Mouse (Mus musculus): ENCODE measurements around the gene Ehbp1.

Ehbp1 gene

DNA sequence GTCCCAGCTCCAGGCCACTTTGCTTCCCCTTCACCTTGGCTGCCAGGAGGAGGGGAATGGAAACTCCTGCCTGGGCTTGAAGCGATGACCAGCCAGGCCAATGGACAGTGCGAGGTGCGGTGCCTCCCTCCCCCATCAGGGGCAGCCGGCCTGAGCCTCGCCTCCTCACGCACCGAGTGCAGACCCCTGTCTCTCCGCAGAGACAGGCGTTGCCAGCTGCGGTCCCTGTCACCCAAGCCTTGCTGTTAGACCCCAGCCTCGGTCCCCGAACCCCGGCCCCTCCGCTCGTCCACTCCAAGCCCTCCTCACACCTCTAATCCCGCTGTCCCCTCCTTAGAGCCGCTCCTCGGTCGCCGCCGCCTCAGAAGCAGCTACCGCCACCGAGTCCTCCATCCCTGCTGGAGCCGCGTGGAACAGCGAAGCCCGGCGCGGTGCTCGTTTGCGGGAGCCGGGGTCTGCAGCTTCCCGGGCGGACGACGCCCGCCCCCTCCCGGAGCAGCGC lies 55.7 kb downstream of the Ehbp1 start:
- CTCF ChIA-PET, result no interaction called here

GRCm38 (mm10) chr11:22276656-22277055 lies 65.4 kb downstream of the Ehbp1 start:
- CTCF ChIA-PET, result interaction anchor here (0.7 kb wide), 1 partner anchor 1243 kb away, joined by 3 read pairs; no protein-coding TSS in a partner anchor

DNA sequence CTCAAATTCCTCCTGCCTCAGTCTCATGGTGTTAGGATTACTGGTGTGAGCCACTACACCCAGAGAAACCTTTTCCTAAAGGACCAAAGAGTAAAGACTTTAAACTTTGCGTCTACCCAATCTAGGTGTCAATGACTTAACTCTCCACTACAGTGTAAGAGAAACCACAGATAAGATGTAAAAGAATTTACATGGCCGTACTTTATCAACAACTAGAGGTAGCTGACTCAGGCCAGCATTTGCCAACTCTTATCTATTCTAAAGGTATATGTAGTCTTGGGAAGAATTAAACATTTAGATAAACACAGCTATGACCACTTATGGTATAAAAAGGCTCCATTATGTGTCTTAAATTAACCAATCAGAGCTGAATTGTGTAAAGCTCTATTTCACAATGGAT lies 67.9 kb downstream of the Ehbp1 start:
- CTCF ChIA-PET, result no interaction called here

- CTCF ChIA-PET, result no interaction called here
These were observed 68.7 kb downstream of the Ehbp1 start for GRCm38 (mm10) chr11:22273378-22273777.

- CTCF ChIA-PET, result no interaction called here
These were observed 70.2 kb downstream of the Ehbp1 start for GRCm38 (mm10) chr11:22271889-22272288.

DNA sequence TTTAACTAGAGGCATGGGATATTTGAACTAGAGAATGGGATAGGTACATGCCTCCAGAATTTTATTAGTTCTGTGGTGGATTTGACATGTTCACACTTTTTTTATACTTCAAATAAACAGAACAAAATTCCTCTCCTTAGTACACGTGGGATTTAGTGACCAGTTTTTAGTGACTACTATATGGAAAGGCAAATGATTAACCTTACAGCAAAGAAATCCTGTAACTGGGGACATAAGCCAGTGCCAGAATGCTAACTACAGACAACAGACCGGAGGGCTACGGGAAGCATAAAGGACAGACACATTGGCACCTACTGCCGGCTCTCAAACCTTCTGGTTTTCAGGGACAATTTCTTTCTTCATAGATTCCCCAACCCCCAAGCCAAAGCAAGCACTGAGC lies 72.4 kb downstream of the Ehbp1 start:
- CTCF ChIA-PET, result no interaction called here

DNA sequence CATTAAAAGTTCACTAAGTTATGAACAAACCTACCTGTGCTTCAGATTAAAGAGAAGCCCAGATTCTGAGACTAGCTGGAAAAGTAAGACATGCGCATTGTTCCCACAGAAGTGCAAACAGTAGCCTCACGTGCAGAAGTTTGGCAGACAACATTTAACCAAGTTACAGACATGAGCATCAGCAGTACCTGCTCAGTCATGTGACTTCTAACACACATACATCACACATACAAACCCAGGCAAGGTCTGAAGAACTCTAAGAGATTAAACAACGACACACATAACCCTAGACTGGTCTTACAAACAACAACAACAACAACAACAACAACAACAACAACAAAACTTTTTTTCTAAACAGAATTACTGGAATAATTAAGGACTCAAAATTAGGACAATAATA lies 72.9 kb downstream of the Ehbp1 start:
- CTCF ChIA-PET, result no interaction called here

DNA sequence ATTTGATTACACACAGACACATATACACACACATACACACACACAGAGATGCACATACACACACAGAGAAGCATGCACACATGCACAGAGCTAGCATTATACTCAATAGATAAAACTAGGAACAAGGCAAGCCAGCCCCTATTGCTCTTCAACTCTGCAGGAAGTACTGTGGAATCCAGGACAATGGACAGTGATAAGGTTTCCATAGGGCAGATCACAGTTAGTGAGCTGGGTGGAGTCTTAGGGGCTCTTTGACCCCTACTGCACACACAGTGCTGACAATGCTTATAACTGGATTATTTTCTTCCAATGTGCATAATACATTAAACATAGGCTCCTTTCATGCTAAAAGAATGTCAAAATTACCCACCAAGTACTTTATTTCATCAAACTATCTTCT lies 75.1 kb downstream of the Ehbp1 start:
- CTCF ChIA-PET, result no interaction called here

DNA sequence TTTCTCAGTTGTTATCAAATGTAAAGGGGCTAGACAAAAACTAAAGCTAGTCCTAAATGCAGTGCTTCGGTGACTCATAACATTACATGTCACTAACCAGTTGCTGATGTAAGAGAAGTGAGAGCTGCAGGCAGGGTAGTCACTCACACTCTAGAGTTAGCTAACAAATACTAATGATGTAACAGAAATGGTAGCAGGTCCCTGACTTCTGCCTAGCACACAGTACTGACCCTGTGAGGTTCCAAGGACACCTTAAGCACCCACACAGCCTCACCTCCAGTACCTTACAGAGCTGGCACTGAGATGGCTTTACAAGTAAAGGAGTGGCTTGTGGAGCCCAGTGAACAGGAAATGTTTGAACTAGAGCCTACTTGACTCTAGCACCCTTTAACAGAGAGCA lies 86.7 kb downstream of the Ehbp1 start:
- CTCF ChIA-PET, result no interaction called here

- CTCF ChIA-PET, result no interaction called here
These were observed 92.7 kb downstream of the Ehbp1 start for GRCm38 (mm10) chr11:22249363-22249762.

GRCm38 (mm10) chr11:22247736-22248135 lies 94.4 kb downstream of the Ehbp1 start:
- CTCF ChIA-PET, result no interaction called here

GRCm38 (mm10) chr11:22247069-22247468 lies 95.0 kb downstream of the Ehbp1 start:
- CTCF ChIA-PET, result no interaction called here

DNA sequence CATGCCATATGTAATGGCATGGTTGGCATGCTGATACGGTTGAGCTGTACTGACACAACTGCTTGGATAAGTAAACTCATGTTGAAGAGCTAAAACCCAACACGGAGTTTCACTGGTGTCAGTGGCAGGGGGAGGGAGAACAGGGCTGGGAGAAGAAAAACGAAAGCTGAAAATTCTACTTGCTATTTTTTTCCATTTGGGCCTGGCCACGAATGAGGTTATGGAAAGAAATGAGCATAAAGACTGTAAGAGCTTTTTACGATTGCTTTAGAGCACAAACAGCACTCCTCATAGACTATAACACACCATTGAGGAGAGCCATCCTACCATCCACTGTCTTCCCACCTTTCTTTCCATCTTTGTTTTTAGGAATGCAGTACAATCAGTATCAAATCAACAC lies 106.5 kb downstream of the Ehbp1 start:
- CTCF ChIA-PET, result no interaction called here

DNA sequence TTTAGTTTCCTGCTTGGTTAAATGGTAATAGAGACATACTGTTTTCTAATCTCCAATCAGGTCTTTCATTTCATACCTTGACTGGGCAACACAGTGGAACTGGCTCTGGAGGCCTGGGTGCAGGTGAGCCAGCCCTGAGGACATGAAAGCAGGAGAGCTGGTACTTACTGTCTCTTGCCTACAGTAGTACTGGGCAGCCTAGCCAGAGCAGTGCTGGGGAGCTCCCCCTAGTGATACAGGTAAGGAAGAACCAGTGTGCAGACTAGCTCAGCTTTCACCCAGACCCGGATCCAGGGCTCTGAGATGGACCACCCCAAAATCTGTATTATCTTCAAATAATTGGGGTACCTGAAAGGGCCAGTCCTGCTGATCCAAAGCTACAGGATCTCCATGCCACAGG lies 107.4 kb downstream of the Ehbp1 start:
- CTCF ChIA-PET, result no interaction called here

DNA sequence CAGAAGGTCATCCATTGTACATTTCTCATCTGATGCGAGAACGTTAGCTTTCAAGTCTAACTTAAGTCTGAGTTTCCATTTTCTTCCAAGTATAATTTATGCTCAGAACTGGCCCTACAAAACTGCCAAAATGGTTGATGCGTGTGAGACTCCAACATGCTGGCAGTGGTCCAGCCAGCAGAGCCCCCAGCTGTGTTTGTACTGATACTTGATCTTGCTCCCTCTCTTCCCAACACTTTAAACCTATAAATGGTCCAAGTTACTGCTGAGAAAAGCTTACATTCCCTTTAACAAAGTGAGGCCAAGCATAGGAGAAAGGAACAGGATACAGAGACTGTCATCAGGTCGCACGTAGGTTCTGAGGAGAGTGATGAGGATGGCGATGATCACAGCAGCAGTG lies 111.2 kb downstream of the Ehbp1 start:
- CTCF ChIA-PET, result no interaction called here

DNA sequence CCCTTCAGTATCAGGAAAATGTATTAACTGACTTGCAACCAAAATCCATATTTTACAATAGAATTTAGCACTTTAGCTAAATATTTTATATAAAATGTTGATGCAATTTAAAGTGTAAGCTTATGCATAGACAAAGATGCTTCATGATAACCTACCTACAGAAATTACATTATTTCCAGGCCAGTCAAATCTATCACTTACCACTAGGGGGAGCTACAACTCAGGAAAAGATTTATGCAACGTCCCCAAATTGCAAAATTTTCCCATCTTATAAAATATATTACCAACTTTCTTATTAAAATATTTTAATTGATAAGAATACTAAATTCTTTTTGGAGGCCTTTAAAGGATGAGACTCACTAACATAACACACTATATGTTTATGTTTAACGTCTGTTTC lies 116.5 kb downstream of the Ehbp1 start:
- CTCF ChIA-PET, result interaction anchor here (1.0 kb wide), 1 partner anchor 393 kb away, joined by 3 read pairs; no protein-coding TSS in a partner anchor

DNA sequence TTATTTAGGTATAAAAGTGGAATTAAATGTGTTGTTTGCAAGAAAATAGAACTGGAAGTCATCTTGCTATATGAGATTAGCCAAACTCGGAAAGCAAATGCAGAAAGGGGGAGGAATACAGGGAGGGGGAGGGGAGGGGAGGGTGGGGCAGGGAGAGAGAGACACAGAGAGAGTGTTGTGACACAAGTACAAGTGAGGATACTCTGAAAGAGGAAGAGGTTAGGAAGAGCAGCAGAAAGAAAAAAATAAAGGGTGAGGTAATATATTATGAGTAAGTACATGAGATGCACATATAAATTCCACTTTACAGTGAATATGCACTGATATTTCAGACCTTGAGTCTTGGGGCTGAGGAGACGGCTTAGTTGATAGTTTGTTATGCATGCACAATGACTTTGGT lies 123.9 kb downstream of the Ehbp1 start:
- CTCF ChIA-PET, result interaction anchor here (0.6 kb wide), 1 partner anchor 82 kb away, joined by 3 read pairs; no protein-coding TSS in a partner anchor

- CTCF ChIA-PET, result no interaction called here
These were observed 125.2 kb downstream of the Ehbp1 start for GRCm38 (mm10) chr11:22216941-22217340.

GRCm38 (mm10) chr11:22206611-22207010 lies 135.5 kb downstream of the Ehbp1 start:
- CTCF ChIA-PET, result no interaction called here

DNA sequence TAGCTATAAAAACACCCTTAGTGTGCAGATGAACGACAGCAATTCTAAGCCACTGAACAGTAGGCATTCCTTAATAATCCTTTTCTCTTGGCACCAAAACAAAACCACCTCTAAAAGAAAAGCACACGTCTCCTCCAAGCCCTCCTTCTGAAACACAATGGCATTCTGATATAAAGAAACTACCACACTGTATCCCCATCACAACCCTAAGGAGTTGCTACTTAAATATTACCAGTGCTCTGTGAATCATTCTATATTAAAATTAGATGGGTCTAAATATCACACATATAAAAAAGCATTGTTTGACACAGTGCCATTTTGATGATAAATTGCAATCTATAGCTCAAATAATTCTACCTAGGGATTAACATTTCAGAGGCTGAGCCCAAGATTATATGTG lies 135.9 kb downstream of the Ehbp1 start:
- CTCF ChIA-PET, result no interaction called here

DNA sequence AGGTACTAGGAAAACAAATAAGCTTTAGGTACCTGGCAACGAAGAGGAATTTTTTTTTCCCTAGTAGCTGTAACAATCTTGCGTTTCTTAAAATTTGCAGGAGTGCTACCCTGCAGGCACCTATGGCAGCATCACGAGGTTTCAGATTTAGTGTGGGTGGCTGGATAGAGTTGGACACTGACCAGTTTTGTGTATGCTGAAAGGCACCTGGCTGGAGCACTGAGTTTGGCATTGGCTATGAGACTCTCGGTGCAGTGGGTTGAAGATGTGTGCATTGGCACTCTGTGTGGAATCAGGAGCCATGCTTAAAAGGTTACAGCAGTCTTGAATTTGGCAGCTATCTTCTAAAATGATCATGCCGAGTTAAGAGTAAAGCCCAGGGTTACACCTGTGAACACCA lies 138.7 kb downstream of the Ehbp1 start:
- CTCF ChIA-PET, result no interaction called here

DNA sequence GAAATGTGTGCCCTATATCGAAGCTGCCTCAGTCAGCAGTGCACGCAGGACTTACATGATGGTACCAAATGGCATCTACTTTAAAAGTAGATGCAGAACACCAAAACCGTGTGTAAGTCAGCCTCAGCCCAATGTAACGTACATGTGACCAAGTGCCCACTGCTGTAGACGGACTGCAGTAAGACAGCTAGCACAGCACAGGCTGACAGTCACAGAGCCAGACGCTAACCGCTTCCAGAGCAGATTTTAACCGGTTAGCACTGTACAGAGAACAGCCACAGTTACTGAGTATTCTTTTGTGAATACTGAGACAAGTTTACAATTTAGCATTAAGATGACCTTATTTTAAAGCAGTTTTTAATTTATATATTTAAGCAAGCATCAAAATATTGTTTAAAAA lies 141.0 kb downstream of the Ehbp1 start:
- CTCF ChIA-PET, result no interaction called here

DNA sequence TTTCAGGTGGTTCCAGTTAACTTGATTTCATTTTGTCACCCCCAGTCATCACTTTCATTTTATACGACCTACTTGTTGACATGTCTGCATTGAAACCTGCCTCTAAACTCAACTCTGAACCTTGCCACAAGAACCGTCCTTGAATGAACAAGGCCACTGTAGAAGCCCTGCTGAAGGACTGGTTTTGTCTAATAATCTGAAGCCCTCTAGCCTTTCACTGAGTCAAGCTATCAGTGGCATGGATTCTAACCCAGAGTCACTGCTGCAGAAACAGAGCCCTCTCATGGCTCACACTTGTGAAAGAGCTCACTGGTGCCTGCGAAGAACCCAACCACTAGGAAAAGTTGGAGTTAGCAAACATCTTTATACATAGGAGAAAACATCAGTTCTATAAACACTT lies 142.2 kb downstream of the Ehbp1 start:
- CTCF ChIA-PET, result no interaction called here

DNA sequence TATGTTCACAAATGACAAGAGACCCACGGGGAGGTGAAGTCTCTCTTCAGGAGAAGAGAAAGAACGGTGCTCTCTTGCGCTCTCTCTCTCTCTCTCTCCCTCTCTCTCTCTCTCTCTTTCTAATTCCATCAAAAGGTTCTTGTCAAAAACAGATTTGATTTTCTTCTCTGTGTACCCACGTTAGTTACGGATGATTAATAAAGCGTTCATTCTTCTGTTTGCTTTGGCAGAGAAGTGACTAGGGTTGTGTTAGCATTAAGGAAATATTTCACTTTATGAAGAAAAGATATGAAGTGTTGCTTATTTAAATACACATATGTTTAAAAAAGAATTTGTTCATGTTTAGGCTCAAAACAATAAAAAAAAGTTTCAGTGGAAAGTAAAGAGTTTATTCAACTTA lies 143.7 kb downstream of the Ehbp1 start:
- CTCF ChIA-PET, result no interaction called here

- CTCF ChIA-PET, result no interaction called here
These were observed 144.2 kb downstream of the Ehbp1 start for GRCm38 (mm10) chr11:22197935-22198334.

Measured in spleen, embryonic (tissue).